27 mouse cellular contexts compared by ENCODE assay signal in genomic region chr1:151235574-151235973, GRCm38 (mm10). TPM values are rescaled to one million over a fixed set of nuclear protein-coding genes. Genes with fewer than 3 reads are reported as not detected.
A peak's percentile ranks its signal among the peaks of the same experiment; 100 is the strongest.
DNase-seq lines count a peak whose midpoint lies in the region; ATAC-seq and TF ChIP-seq lines count a peak whose summit lies in the region.
"Had no signal": no experiment of that assay in that cellular context is flagged by ENCODE, and none has a peak within 500 bp of the region (broad histone marks: within the 10 kb centered on the region; RNA-seq: fewer than 3 reads in every experiment).

No protein-coding gene starts in this region.

- H3K9ac ChIP-seq in forebrain, embryonic 11.5 days (ENCODE audit: low read length) = no peak overlapping the region
- no peak overlapping the region for H3K9ac ChIP-seq in forebrain, embryonic 15.5 days (replicated peaks)
- H3K9ac ChIP-seq in heart, postnatal 0 days (replicated peaks; ENCODE audit: low read depth, low read length) = no peak overlapping the region
- no peak overlapping the region for H3K9ac ChIP-seq in neural tube, embryonic 12.5 days
- H3K9ac ChIP-seq: kidney, embryonic 15.5 days; liver, embryonic 13.5 days; lung, embryonic 15.5 days had no signal

- peak; percentile 63 for ATAC-seq in forebrain, embryonic 11.5 days (replicated peaks; ENCODE audit: low FRiP score)
- no peak for ATAC-seq in forebrain, embryonic 15.5 days (replicated peaks)
- ATAC-seq in heart, postnatal 0 days (ENCODE audit: insufficient read depth, low read depth) = no peak
- ATAC-seq in neural tube, embryonic 12.5 days (ENCODE audit: low FRiP score, low read depth) = peak; percentile 41; the same call in 1 of the 2 replicates
- ATAC-seq: intestine, embryonic 16.5 days; midbrain, embryonic 16.5 days had no signal

- H3K4me1 ChIP-seq in forebrain, embryonic 11.5 days (replicated peaks; ENCODE audit: control insufficient read depth, insufficient read depth, low read length) = peaks cover 6% of the 10 kb centered on the region; the same call in 1 of the 2 replicates
- H3K4me1 ChIP-seq in forebrain, embryonic 15.5 days = no peaks in the 10 kb centered on the region
- H3K4me1 ChIP-seq in heart, postnatal 0 days (ENCODE audit: control insufficient read depth, insufficient read depth) = peaks cover 9% of the 10 kb centered on the region; the same call in 1 of the 2 replicates
- H3K4me1 ChIP-seq in neural tube, embryonic 12.5 days = peaks cover 4% of the 10 kb centered on the region; the same call in 1 of the 2 replicates

- H3K9me3 ChIP-seq in forebrain, embryonic 11.5 days (ENCODE audit: control insufficient read depth, low read length) = no peaks in the 10 kb centered on the region
- H3K9me3 ChIP-seq in forebrain, embryonic 15.5 days = 0 out of 2 replicates have a peak, but pooled peaks cover 4% of the 10 kb centered on the region
- H3K9me3 ChIP-seq in heart, postnatal 0 days (replicated peaks; ENCODE audit: control insufficient read depth, low read length) = peaks cover 8% of the 10 kb centered on the region; the same call in 1 of the 2 replicates
- H3K9me3 ChIP-seq in neural tube, embryonic 12.5 days = no peaks in the 10 kb centered on the region
- H3K9me3 ChIP-seq: kidney, embryonic 15.5 days; liver, embryonic 13.5 days; lung, embryonic 15.5 days had no signal

- H3K4me2 ChIP-seq in forebrain, embryonic 11.5 days (ENCODE audit: low read depth, low read length, severe bottlenecking) = no peak overlapping the region
- no peak overlapping the region for H3K4me2 ChIP-seq in forebrain, embryonic 15.5 days (replicated peaks)
- no peak overlapping the region for H3K4me2 ChIP-seq in heart, postnatal 0 days (ENCODE audit: low read depth, low read length)
- H3K4me2 ChIP-seq in neural tube, embryonic 12.5 days (replicated peaks) = no peak overlapping the region
- H3K4me2 ChIP-seq: kidney, embryonic 15.5 days; liver, embryonic 13.5 days; lung, embryonic 15.5 days had no signal

- no peak overlapping the region for H3K4me3 ChIP-seq in forebrain, embryonic 11.5 days (ENCODE audit: low read depth, low read length)
- no peak overlapping the region for H3K4me3 ChIP-seq in forebrain, embryonic 15.5 days
- no peak overlapping the region for H3K4me3 ChIP-seq in heart, postnatal 0 days (ENCODE audit: low read depth, low read length)
- H3K4me3 ChIP-seq in neural tube, embryonic 12.5 days = no peak overlapping the region
- H3K4me3 ChIP-seq: kidney, embryonic 15.5 days; liver, embryonic 13.5 days; lung, embryonic 15.5 days had no signal

- TF ChIP-seq EP300 in heart, postnatal 0 days (IDR thresholded peaks at IDR 0.05; ENCODE audit: low read depth) = no peak

- no peaks in the 10 kb centered on the region for H3K36me3 ChIP-seq in forebrain, embryonic 11.5 days (ENCODE audit: control insufficient read depth, insufficient read depth, low read length)
- no peaks in the 10 kb centered on the region for H3K36me3 ChIP-seq in forebrain, embryonic 15.5 days
- no peaks in the 10 kb centered on the region for H3K36me3 ChIP-seq in heart, postnatal 0 days (replicated peaks; ENCODE audit: control insufficient read depth, insufficient read depth, low read length)
- H3K36me3 ChIP-seq in neural tube, embryonic 12.5 days = no peaks in the 10 kb centered on the region
- H3K36me3 ChIP-seq: kidney, embryonic 15.5 days; liver, embryonic 13.5 days; lung, embryonic 15.5 days had no signal

- H3K27me3 ChIP-seq in forebrain, embryonic 11.5 days (ENCODE audit: control insufficient read depth, insufficient read depth, low read length) = no peaks in the 10 kb centered on the region; the same call in 1 of the 2 replicates
- no peaks in the 10 kb centered on the region for H3K27me3 ChIP-seq in forebrain, embryonic 15.5 days
- no peaks in the 10 kb centered on the region for H3K27me3 ChIP-seq in heart, postnatal 0 days (ENCODE audit: control insufficient read depth, insufficient read depth, low read length)
- H3K27me3 ChIP-seq in neural tube, embryonic 12.5 days (replicated peaks) = no peaks in the 10 kb centered on the region
- H3K27me3 ChIP-seq: kidney, embryonic 15.5 days; liver, embryonic 13.5 days; lung, embryonic 15.5 days had no signal

- no peak overlapping the region for H3K27ac ChIP-seq in forebrain, embryonic 11.5 days (ENCODE audit: low read depth, low read length)
- H3K27ac ChIP-seq in forebrain, embryonic 15.5 days (replicated peaks) = no peak overlapping the region
- peak overlapping the region; percentile 60 for H3K27ac ChIP-seq in heart, postnatal 0 days (ENCODE audit: low read depth)
- H3K27ac ChIP-seq in neural tube, embryonic 12.5 days = no peak overlapping the region
- H3K27ac ChIP-seq: kidney, embryonic 15.5 days; liver, embryonic 13.5 days had no signal

- 7% methylated on average over 2 of the region's 2 CpGs for WGBS in forebrain, embryonic 11.5 days
- WGBS in forebrain, embryonic 15.5 days = 10% methylated on average over 2 of the region's 2 CpGs
- 36% methylated on average over 2 of the region's 2 CpGs for WGBS in heart, postnatal 0 days
- WGBS in neural tube, embryonic 12.5 days = 10% methylated on average over 2 of the region's 2 CpGs

- no peak for TF ChIP-seq CTCF in heart, postnatal 0 days (IDR thresholded peaks at IDR 0.05; ENCODE audit: low read depth)

- DNase-seq in forebrain, embryonic 11.5 days (ENCODE audit: low spot score) = no peak
- no peak for DNase-seq in heart, postnatal 0 days (ENCODE audit: low spot score)
- DNase-seq in heart, postnatal 4 days = no peak
- DNase-seq in neural tube, embryonic 10.5 days (ENCODE audit: extremely low spot score, low spot score) = no peak
- no peak for DNase-seq in retina, postnatal 1 day
- no peak for DNase-seq in thymus, postnatal 4 days
- DNase-seq: adrenal gland, adult 2 months; B cell, adult 2 months; cerebellum, adult 9-10 months; kidney, postnatal 4 days; layer of hippocampus, adult 9-11 months; liver, embryonic 13.5 days had no signal

RNA-seq across cellular contexts. Expression of gene Gm47996, which starts 25.6 kb away (rescaled TPM):
- polyA plus RNA-seq in forebrain, embryonic 11.5 days (2014; fragmentation: Nextera tagmentation; extraction: Ambion mirVana) = not detected in 2 replicates
- not detected in 2 replicates for polyA plus RNA-seq in forebrain, embryonic 15.5 days (2015; fragmentation: Nextera tagmentation; extraction: Ambion mirVana)
- not detected in 2 replicates for total RNA-seq in heart, postnatal 0 days (2014; rRNA removed; ENCODE audit: low replicate concordance)
- not detected in 2 replicates for polyA plus RNA-seq in heart, postnatal 0 days (2015; fragmentation: Nextera tagmentation; extraction: Ambion mirVana)
- not detected for total RNA-seq in heart, postnatal 4 days (2021)
- polyA plus RNA-seq in neural tube, embryonic 12.5 days (2016; fragmentation: Nextera tagmentation; extraction: Ambion mirVana) = not detected in 2 replicates
- total RNA-seq: adrenal gland, adult 2 months; granulocyte monocyte progenitor cell, adult 5-6 weeks; heart, postnatal 25 days; left cerebral cortex, adult 8-10 months; megakaryocyte progenitor cell, adult 5-6 weeks had no signal
- polyA plus RNA-seq: adrenal gland, adult 2 months; hindbrain, embryonic 16.5 days; intestine, embryonic 16.5 days; lung, embryonic 15.5 days; midbrain, embryonic 16.5 days; stomach, postnatal 0 days had no signal

RNA-seq across cellular contexts. Expression of gene 3110040M04Rik, which starts 31.7 kb away (rescaled TPM):
- polyA plus RNA-seq in forebrain, embryonic 11.5 days (2014; fragmentation: Nextera tagmentation; extraction: Ambion mirVana) = not detected in 2 replicates
- not detected in 2 replicates for polyA plus RNA-seq in forebrain, embryonic 15.5 days (2015; fragmentation: Nextera tagmentation; extraction: Ambion mirVana)
- not detected in 2 replicates for total RNA-seq in heart, postnatal 0 days (2014; rRNA removed; ENCODE audit: low replicate concordance)
- not detected in 2 replicates for polyA plus RNA-seq in heart, postnatal 0 days (2015; fragmentation: Nextera tagmentation; extraction: Ambion mirVana)
- total RNA-seq in heart, postnatal 4 days (2021) = not detected
- polyA plus RNA-seq in neural tube, embryonic 12.5 days (2016; fragmentation: Nextera tagmentation; extraction: Ambion mirVana) = not detected in 2 replicates
- total RNA-seq: adrenal gland, adult 2 months; common myeloid progenitor, adult 5-6 weeks; gastrocnemius, adult 8-10 months; granulocyte monocyte progenitor cell, adult 5-6 weeks; heart, postnatal 25 days; left cerebral cortex, adult 8-10 months; megakaryocyte progenitor cell, adult 5-6 weeks had no signal
- polyA plus RNA-seq: adrenal gland, adult 2 months; hindbrain, embryonic 16.5 days; intestine, embryonic 16.5 days; limb, embryonic 11.5 days; lung, embryonic 15.5 days; midbrain, embryonic 16.5 days; stomach, postnatal 0 days had no signal

RNA-seq across cellular contexts. Expression of gene Gm47995, which starts 37.3 kb away (rescaled TPM):
- not detected in 2 replicates for polyA plus RNA-seq in forebrain, embryonic 11.5 days (2014; fragmentation: Nextera tagmentation; extraction: Ambion mirVana)
- not detected in 2 replicates for polyA plus RNA-seq in forebrain, embryonic 15.5 days (2015; fragmentation: Nextera tagmentation; extraction: Ambion mirVana)
- total RNA-seq in heart, postnatal 0 days (2014; rRNA removed; ENCODE audit: low replicate concordance) = 1.4 TPM in 1 of 2 replicates, not detected in the other
- polyA plus RNA-seq in heart, postnatal 0 days (2015; fragmentation: Nextera tagmentation; extraction: Ambion mirVana) = not detected in 2 replicates
- total RNA-seq in heart, postnatal 4 days (2021) = not detected
- 0.32 TPM in 1 of 2 replicates, not detected in the other for polyA plus RNA-seq in neural tube, embryonic 12.5 days (2016; fragmentation: Nextera tagmentation; extraction: Ambion mirVana)
- total RNA-seq: adrenal gland, adult 2 months; common myeloid progenitor, adult 5-6 weeks; gastrocnemius, adult 8-10 months; granulocyte monocyte progenitor cell, adult 5-6 weeks; heart, postnatal 25 days; left cerebral cortex, adult 8-10 months; megakaryocyte progenitor cell, adult 5-6 weeks had no signal
- polyA plus RNA-seq: adrenal gland, adult 2 months; hindbrain, embryonic 16.5 days; intestine, embryonic 16.5 days; limb, embryonic 11.5 days; lung, embryonic 15.5 days; midbrain, embryonic 16.5 days; stomach, postnatal 0 days had no signal

RNA-seq across cellular contexts. Expression of gene Gm8947, which starts 43.4 kb away (rescaled TPM):
- 0.16 and 0.19 TPM in 2 replicates for polyA plus RNA-seq in forebrain, embryonic 11.5 days (2014; fragmentation: Nextera tagmentation; extraction: Ambion mirVana)
- not detected in 2 replicates for polyA plus RNA-seq in forebrain, embryonic 15.5 days (2015; fragmentation: Nextera tagmentation; extraction: Ambion mirVana)
- not detected in 2 replicates for total RNA-seq in heart, postnatal 0 days (2014; rRNA removed; ENCODE audit: low replicate concordance)
- 0.10 TPM in 1 of 2 replicates, not detected in the other for polyA plus RNA-seq in heart, postnatal 0 days (2015; fragmentation: Nextera tagmentation; extraction: Ambion mirVana)
- total RNA-seq in heart, postnatal 4 days (2021) = under 1 TPM in 1 of 2 experiments, not detected in 1; 0.17 TPM
- polyA plus RNA-seq in neural tube, embryonic 12.5 days (2016; fragmentation: Nextera tagmentation; extraction: Ambion mirVana) = 0.28 TPM in 1 of 2 replicates, not detected in the other
- total RNA-seq: adrenal gland, adult 2 months; common myeloid progenitor, adult 5-6 weeks; granulocyte monocyte progenitor cell, adult 5-6 weeks; heart, postnatal 25 days; left cerebral cortex, adult 8-10 months had no signal
- polyA plus RNA-seq: adrenal gland, adult 2 months; hindbrain, embryonic 16.5 days; intestine, embryonic 16.5 days; midbrain, embryonic 16.5 days had no signal

RNA-seq across cellular contexts. Expression of gene Gm47985, which starts 53.2 kb away (rescaled TPM):
- 0.87 and 1.00 TPM in 2 replicates for polyA plus RNA-seq in forebrain, embryonic 11.5 days (2014; fragmentation: Nextera tagmentation; extraction: Ambion mirVana)
- not detected in 2 replicates for polyA plus RNA-seq in forebrain, embryonic 15.5 days (2015; fragmentation: Nextera tagmentation; extraction: Ambion mirVana)
- total RNA-seq in heart, postnatal 0 days (2014; rRNA removed; ENCODE audit: low replicate concordance) = 0.08 and 0.23 TPM in 2 replicates
- 0.25 and 0.42 TPM in 2 replicates for polyA plus RNA-seq in heart, postnatal 0 days (2015; fragmentation: Nextera tagmentation; extraction: Ambion mirVana)
- under 1 TPM in 1 of 2 experiments, not detected in 1; 0.29 TPM for total RNA-seq in heart, postnatal 4 days (2021)
- 0.54 and 1.1 TPM in 2 replicates for polyA plus RNA-seq in neural tube, embryonic 12.5 days (2016; fragmentation: Nextera tagmentation; extraction: Ambion mirVana)
- total RNA-seq: adrenal gland, adult 2 months; granulocyte monocyte progenitor cell, adult 5-6 weeks; left cerebral cortex, adult 8-10 months had no signal
- polyA plus RNA-seq: adrenal gland, adult 2 months; hindbrain, embryonic 16.5 days; lung, embryonic 15.5 days; midbrain, embryonic 16.5 days; stomach, postnatal 0 days had no signal

Comparison
In these comparisons a context has a peak if more than half of its experiments do, and no peak if none do; other contexts are left out.
1. ATAC-seq: peak in forebrain, embryonic 11.5 days (single experiment) and neural tube, embryonic 12.5 days (single experiment); none in forebrain, embryonic 15.5 days (single experiment) and heart, postnatal 0 days (single experiment).